Mouse (Mus musculus): ENCODE results near the gene Tmem14c. TPM values are rescaled to one million over a fixed set of nuclear protein-coding genes. Genes with fewer than 3 reads are reported as not detected.
A peak's percentile ranks its signal among the peaks of the same experiment; 100 is the strongest.

The Tmem14c gene
- 183 and 197 TPM in 2 replicates for polyA plus RNA-seq (2016; fragmentation: Nextera tagmentation; extraction: Ambion mirVana)

DNA sequence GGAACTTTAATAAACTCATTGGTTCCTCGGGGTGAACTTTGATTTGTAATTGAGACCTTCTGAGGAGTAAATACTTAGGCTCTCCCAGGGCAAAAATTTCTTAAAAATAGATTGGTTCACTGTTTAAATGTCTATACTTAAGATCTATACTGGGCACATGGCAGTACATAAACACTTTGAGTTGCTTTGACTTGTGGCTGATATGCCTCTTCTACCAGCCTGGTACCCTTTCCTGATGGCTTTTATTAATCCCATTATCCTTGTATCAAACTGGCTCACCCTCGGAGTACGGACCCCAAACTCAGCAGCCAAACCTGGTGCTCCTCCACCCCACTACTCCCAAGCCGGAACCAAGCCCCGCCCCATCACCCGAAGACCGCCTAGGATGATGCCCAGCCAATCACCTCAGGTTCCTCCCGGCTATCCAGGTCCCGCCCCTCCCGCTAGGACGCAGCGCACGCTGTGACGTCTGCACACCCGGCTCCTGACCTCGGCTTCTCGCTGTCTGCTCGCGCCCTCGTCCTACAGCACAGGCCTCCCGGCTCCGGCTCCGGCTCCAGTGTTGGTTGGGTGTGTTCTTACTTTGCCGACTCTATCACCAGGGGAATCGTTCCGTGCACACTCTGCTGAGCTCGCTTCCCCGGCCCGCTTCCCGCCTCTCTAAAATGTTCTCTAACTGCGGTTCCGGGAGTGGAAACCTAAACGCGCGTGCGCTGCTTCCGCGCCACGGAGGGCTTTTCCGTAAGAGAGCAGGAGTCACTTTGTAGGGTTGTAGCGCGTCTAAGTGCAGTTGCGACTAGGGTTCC lies at the start of gene Tmem14c:
TSS of gene Tmem14c (plus strand) at position 464 of the 806 bp plus-strand sequence.
- Histone ChIP-seq H3K9ac (peak within 1 kb of the TSS; percentile 65), H3K4me2 (replicated peaks) (peak within 1 kb of the TSS; percentile 71), H3K4me3 (peak within 1 kb of the TSS; percentile 58), H3K27me3 (no peaks in the 10 kb centered on the region), H3K9me3 (no peaks in the 10 kb centered on the region), H3K36me3 (peaks cover 47% of the 10 kb centered on the region), H3K4me1 (peaks cover 9% of the 10 kb centered on the region), H3K27ac (peak within 1 kb of the TSS; percentile 86)
- ATAC-seq (ENCODE audit: insufficient number of reproducible peaks, insufficient read depth, low FRiP score, low TSS enrichment) = peak; percentile 95
- under 1% methylated on average over 43 of the region's 43 CpGs for WGBS

DNA sequence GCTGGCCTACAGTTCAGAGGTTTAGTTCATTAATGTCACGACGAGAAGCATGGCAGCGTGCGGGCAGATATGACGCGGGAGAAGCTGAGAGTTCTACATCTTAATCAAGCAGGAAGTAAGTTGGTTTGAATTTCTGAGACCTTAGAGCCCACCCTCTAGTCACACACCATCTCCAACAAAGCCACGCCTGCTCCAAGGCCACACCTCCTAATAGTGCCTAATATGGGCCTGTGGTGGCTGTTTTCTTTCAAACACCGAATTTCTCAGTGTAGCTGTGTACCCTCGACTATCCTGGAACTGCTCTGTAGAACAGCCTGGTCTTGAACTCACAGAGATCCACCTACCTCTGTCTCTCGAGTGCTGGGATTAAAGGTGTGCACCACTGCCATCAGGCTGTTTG lies 48.5 kb upstream of the Tmem14c start:
- no peak overlapping the region for H3K4me3 ChIP-seq
- H3K9me3 ChIP-seq = no peaks in the 10 kb centered on the region
- no peak overlapping the region for H3K4me2 ChIP-seq (replicated peaks)
- H3K27me3 ChIP-seq = no peaks in the 10 kb centered on the region
- H3K27ac ChIP-seq = no peak overlapping the region
- no peaks in the 10 kb centered on the region for H3K4me1 ChIP-seq
- 90% methylated on average over 10 of the region's 10 CpGs for WGBS
- no peak overlapping the region for H3K9ac ChIP-seq
- H3K36me3 ChIP-seq = no peaks in the 10 kb centered on the region
- ATAC-seq (ENCODE audit: insufficient number of reproducible peaks, insufficient read depth, low FRiP score, low TSS enrichment) = no peak

DNA sequence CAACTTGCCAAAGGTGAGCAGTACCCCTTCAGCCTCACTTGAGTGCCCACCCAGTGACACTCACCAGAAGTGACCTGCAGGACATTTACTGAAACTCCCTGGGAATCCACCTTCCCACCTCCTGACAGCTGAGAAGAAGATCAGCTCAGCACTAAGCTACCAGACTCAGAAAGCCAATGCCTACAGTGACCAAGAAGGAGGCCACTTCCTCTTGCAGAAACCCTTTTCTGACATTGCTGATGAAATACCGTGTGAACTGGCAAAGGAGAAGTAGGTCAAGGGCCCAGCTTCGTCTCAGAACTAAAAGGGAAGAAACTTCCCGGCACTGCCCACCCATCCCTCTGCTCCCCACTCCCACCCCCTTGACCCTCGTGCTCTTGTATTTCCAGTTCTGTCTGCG lies 47.5 kb upstream of the Tmem14c start:
- no peak for ATAC-seq (ENCODE audit: insufficient number of reproducible peaks, insufficient read depth, low FRiP score, low TSS enrichment)
- Histone ChIP-seq H3K4me2 (replicated peaks) (no peak overlapping the region), H3K9me3 (no peaks in the 10 kb centered on the region), H3K4me3 (no peak overlapping the region), H3K9ac (no peak overlapping the region), H3K4me1 (no peaks in the 10 kb centered on the region), H3K36me3 (no peaks in the 10 kb centered on the region), H3K27ac (no peak overlapping the region), H3K27me3 (no peaks in the 10 kb centered on the region)
- WGBS = 80% methylated on average over 5 of the region's 5 CpGs

DNA sequence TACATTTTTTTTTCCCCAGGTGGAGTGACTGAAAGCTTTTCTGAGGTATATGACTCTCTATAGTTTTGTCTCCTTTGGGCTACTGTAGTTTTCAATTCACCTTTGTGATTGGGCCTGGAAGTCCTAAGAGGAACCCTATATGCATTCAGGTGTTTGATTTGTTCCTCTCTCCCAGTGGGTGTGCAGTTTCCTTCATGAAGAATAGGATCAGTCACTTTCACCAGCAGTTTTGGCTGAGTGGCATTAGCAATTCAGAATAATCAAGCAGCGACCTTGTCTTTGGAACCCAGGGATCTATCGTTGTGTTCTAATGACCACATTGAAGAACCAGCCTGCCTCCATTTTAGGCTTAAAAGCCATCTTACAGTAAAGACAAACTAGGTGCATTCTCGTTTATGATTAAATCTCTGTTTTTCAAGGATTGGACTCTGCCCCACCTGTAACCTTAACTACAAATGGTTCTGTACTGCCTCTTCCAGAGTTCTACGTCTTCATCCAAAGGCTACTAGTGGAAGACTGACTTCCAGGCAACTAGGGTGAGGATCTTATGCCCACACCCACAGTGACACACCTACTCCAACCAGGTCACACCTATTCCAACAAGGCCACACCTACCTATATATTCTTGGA lies 46.2 kb upstream of the Tmem14c start:
- WGBS = 84% methylated on average over 4 of the region's 4 CpGs
- Histone ChIP-seq H3K4me1 (no peaks in the 10 kb centered on the region), H3K27ac (no peak overlapping the region), H3K9ac (no peak overlapping the region), H3K4me2 (replicated peaks) (no peak overlapping the region), H3K27me3 (no peaks in the 10 kb centered on the region), H3K9me3 (no peaks in the 10 kb centered on the region), H3K36me3 (no peaks in the 10 kb centered on the region), H3K4me3 (no peak overlapping the region)
- no peak for ATAC-seq (ENCODE audit: insufficient number of reproducible peaks, insufficient read depth, low FRiP score, low TSS enrichment)

DNA sequence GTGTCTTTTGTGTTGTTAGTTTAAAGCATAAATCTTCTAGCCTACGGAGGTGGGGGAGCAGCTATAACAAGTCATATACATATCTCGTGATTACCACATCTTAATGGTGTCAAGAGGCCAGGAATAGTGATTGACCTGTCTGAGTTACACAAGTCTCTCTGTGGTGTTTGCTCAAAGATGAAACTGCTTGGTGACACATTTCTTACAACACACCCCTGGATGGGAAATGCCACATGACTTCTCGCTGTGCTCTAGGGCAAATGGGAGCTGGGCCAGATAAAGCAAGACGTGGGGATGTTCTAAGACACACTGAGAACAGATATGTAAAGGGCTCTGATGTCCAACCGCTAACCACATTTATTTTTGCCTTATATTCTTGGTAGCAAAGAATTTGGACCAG lies 44.8 kb upstream of the Tmem14c start:
- 86% methylated on average over 5 of the region's 5 CpGs for WGBS
- ATAC-seq (ENCODE audit: insufficient number of reproducible peaks, insufficient read depth, low FRiP score, low TSS enrichment) = no peak
- H3K9ac ChIP-seq = no peak overlapping the region

DNA sequence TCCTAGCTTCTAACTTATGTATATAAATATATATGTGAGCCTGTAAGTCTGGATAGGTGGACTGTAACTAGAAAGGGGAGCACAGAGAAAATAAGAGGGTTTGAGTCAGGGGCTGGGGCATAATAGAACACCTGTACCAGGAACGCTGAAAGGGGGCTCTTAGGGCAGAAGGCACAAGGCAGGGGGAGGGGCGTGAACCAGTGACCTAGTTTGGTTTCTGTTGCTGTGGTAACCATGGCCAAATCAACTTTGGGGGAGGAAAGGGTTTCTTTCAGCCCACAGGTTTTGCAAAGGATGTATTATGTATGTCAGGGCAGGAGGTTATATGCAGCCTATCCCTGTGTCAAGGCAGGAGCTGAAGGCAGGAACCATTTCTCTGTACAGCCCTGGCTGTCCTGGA lies 44.3 kb upstream of the Tmem14c start:
- Histone ChIP-seq H3K36me3 (no peaks in the 10 kb centered on the region), H3K4me3 (no peak overlapping the region), H3K9me3 (no peaks in the 10 kb centered on the region), H3K9ac (no peak overlapping the region), H3K27ac (no peak overlapping the region), H3K27me3 (no peaks in the 10 kb centered on the region), H3K4me2 (replicated peaks) (no peak overlapping the region), H3K4me1 (no peaks in the 10 kb centered on the region)
- 83% methylated on average over 2 of the region's 2 CpGs for WGBS
- no peak for ATAC-seq (ENCODE audit: insufficient number of reproducible peaks, insufficient read depth, low FRiP score, low TSS enrichment)

More for the DNA sequence above, 44.8 kb upstream of the Tmem14c start:
- Histone ChIP-seq H3K27ac (no peak overlapping the region), H3K4me1 (no peaks in the 10 kb centered on the region), H3K36me3 (no peaks in the 10 kb centered on the region), H3K4me3 (no peak overlapping the region), H3K4me2 (replicated peaks) (no peak overlapping the region), H3K9me3 (no peaks in the 10 kb centered on the region), H3K27me3 (no peaks in the 10 kb centered on the region)

DNA sequence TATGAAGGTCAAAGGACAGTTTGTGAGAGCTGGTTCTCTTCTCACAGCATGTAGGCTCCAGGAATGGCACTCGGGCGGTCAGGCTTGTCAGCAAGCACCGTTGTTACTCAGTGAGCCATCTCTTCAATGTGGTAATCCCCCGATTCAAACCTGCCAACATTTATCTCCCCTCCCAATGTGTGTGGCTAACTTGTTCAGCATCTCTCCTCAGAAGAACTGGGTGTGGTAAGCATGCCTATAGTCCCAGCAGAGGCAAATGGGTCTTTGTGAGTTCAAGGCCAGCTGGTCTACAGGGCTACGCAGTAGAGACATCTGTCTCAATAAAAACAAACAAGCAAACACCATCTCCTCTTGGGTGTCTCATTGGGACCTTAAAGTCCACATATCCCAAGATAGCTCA lies 43.1 kb upstream of the Tmem14c start:
- no peak overlapping the region for H3K27ac ChIP-seq
- H3K4me3 ChIP-seq = no peak overlapping the region
- no peak overlapping the region for H3K4me2 ChIP-seq (replicated peaks)
- whole genome bisulfite sequencing = 87% methylated on average over 5 of the region's 5 CpGs
- no peak for ATAC-seq (ENCODE audit: insufficient number of reproducible peaks, insufficient read depth, low FRiP score, low TSS enrichment)
- no peaks in the 10 kb centered on the region for H3K9me3 ChIP-seq
- no peaks in the 10 kb centered on the region for H3K27me3 ChIP-seq
- H3K36me3 ChIP-seq = no peaks in the 10 kb centered on the region
- H3K4me1 ChIP-seq = no peaks in the 10 kb centered on the region
- no peak overlapping the region for H3K9ac ChIP-seq

DNA sequence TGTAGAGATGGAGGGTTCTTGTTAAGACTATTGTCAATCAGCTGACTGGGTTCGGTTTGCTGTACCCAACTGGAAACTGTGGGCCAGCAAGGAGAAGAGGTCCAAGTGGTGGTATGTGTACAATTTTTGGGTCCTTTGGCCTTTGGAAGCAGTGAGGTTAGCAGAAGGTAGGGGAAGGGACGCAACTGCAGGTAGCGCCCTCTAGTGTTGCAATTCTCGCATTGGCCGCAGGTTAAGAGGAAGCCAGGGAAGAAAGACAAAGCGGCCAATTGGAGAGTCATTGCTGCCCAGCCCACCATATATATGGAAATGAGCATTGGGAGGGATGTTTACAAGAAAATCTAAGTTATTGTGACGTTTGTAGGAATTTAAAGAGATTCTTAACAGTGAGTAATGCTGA lies 38.5 kb upstream of the Tmem14c start:
- H3K27ac ChIP-seq = no peak overlapping the region
- no peaks in the 10 kb centered on the region for H3K9me3 ChIP-seq
- H3K4me3 ChIP-seq = no peak overlapping the region
- H3K27me3 ChIP-seq = no peaks in the 10 kb centered on the region
- H3K9ac ChIP-seq = no peak overlapping the region
- no peaks in the 10 kb centered on the region for H3K4me1 ChIP-seq
- H3K36me3 ChIP-seq = no peaks in the 10 kb centered on the region
- no peak overlapping the region for H3K4me2 ChIP-seq (replicated peaks)
- 18% methylated on average over 7 of the region's 7 CpGs for WGBS
- no peak for ATAC-seq (ENCODE audit: insufficient number of reproducible peaks, insufficient read depth, low FRiP score, low TSS enrichment)

DNA sequence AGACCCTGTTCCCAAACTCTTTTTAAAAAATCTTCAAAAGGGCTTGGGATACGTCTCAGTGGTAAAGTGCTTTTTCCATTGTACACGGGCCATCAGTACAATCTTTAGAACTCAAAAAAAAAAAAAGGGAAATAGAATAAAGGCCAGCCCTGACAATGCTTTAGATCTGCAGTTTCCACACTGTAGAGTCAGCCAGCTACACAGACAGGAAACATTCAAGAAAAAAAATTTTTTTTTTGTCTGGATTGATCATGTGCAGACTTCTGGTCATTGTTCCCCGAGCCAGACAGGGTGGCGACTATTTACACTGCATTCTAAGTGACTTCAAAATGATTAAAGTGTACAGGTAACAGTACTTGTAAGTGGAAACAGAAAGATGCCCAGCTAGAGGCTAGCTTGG lies 37.4 kb upstream of the Tmem14c start:
- Histone ChIP-seq H3K4me1 (no peaks in the 10 kb centered on the region), H3K9ac (no peak overlapping the region), H3K27ac (no peak overlapping the region), H3K4me3 (no peak overlapping the region), H3K9me3 (no peaks in the 10 kb centered on the region), H3K4me2 (replicated peaks) (no peak overlapping the region), H3K36me3 (no peaks in the 10 kb centered on the region), H3K27me3 (no peaks in the 10 kb centered on the region)
- ATAC-seq (ENCODE audit: insufficient number of reproducible peaks, insufficient read depth, low FRiP score, low TSS enrichment) = no peak
- 77% methylated on average over 4 of the region's 4 CpGs for WGBS

DNA sequence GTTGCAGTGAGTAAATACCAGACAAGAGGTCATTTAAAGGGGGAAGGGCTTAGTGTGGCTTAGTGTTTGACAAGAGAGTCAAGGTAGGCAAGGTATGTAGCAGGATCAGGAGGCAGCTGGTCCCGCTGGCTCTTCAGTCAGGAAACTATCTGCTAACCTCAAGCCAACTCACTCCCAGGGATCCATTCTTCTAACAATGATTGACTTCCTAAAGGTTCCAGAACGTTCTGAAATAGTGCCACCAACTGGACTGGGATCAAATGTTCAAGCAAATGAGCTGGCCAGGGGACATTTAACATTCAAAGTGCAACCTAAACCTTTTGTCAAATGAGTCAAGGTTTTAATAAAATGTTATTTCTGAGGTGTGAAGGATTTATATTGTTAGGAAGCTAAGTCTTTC lies 36.8 kb upstream of the Tmem14c start:
- H3K4me1 ChIP-seq = no peaks in the 10 kb centered on the region
- H3K36me3 ChIP-seq = no peaks in the 10 kb centered on the region
- H3K4me3 ChIP-seq = no peak overlapping the region
- no peak overlapping the region for H3K27ac ChIP-seq
- no peaks in the 10 kb centered on the region for H3K9me3 ChIP-seq
- ATAC-seq (ENCODE audit: insufficient number of reproducible peaks, insufficient read depth, low FRiP score, low TSS enrichment) = no peak
- H3K4me2 ChIP-seq (replicated peaks) = no peak overlapping the region
- no peaks in the 10 kb centered on the region for H3K27me3 ChIP-seq
- H3K9ac ChIP-seq = no peak overlapping the region
- WGBS = 64% methylated on average over 2 of the region's 2 CpGs

DNA sequence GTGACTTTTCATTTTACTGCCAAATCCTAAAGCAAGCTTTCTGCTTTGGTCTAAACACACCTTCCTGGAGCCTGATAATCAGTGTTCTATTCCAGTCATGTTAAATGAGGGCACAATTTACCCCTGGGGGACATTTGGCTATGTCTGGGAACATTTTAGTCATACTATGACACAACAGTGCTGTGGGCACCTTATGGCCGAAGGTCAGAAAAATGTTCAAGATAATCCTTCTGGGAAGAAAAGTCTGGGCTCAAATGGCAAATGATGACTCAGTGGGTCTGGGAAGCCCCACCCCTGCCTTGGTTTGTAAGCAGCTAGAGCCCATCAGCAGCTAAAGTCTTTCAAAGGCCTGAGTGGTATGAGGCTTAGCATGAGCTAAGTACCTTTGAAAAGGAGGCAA lies 33.3 kb upstream of the Tmem14c start:
- 74% methylated on average over 1 of the region's 1 CpGs for WGBS
- ATAC-seq (ENCODE audit: insufficient number of reproducible peaks, insufficient read depth, low FRiP score, low TSS enrichment) = no peak

DNA sequence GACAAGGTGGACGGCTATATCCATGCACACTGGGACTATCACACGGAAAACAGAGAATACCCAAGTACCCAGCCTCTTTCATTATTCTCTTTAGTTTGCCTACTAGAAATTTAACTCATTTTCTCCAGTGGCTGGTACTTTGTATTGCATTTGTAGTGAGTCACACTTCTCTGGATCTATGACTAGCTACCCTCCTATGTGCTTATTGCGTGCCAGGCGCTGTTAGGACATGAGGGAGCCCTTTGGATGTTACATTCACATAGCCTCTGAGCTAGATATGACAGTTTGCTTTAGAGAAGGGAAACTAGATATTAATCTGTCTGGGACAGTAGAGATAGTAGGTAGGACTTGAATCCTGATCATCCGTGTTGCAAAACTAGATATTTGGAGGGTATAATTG lies 30.0 kb upstream of the Tmem14c start:
- Histone ChIP-seq H3K36me3 (no peaks in the 10 kb centered on the region), H3K4me1 (no peaks in the 10 kb centered on the region), H3K4me2 (replicated peaks) (no peak overlapping the region), H3K27me3 (no peaks in the 10 kb centered on the region), H3K9ac (no peak overlapping the region), H3K9me3 (no peaks in the 10 kb centered on the region), H3K27ac (no peak overlapping the region), H3K4me3 (no peak overlapping the region)
- 90% methylated on average over 5 of the region's 5 CpGs for WGBS
- ATAC-seq (ENCODE audit: insufficient number of reproducible peaks, insufficient read depth, low FRiP score, low TSS enrichment) = no peak

More for the DNA sequence above, 33.3 kb upstream of the Tmem14c start:
- Histone ChIP-seq H3K4me3 (no peak overlapping the region), H3K27ac (no peak overlapping the region), H3K9ac (no peak overlapping the region), H3K9me3 (no peaks in the 10 kb centered on the region), H3K27me3 (no peaks in the 10 kb centered on the region), H3K4me2 (replicated peaks) (no peak overlapping the region), H3K36me3 (no peaks in the 10 kb centered on the region), H3K4me1 (no peaks in the 10 kb centered on the region)

Data from embryonic facial prominence, embryonic 12.5 days (tissue).